ENCODE assay signal across 16 mouse cellular contexts in genomic region chr15:101182676-101183075, GRCm38 (mm10). TPM values are rescaled to one million over a fixed set of nuclear protein-coding genes. Genes with fewer than 3 reads are reported as not detected.
DNase-seq lines count a peak whose midpoint lies in the region; ATAC-seq and TF ChIP-seq lines count a peak whose summit lies in the region.
"Had no signal": no experiment of that assay in that cellular context is flagged by ENCODE, and none has a peak within 500 bp of the region (broad histone marks: within the 10 kb centered on the region; RNA-seq: fewer than 3 reads in every experiment).

No protein-coding gene starts in this region.

- peaks cover 4% of the 10 kb centered on the region; the same call in 1 of the 2 replicates for H3K36me3 ChIP-seq in embryonic facial prominence, embryonic 12.5 days
- H3K36me3 ChIP-seq in embryonic facial prominence, embryonic 10.5 days (replicated peaks): peaks cover 41% of the 10 kb centered on the region
- H3K36me3 ChIP-seq in lung, embryonic 15.5 days: peaks cover 5% of the 10 kb centered on the region; the same call in 1 of the 2 replicates
- H3K36me3 ChIP-seq in intestine, embryonic 14.5 days (ENCODE audit: control insufficient read depth, insufficient read depth, low read length): peaks cover 13% of the 10 kb centered on the region
- no peaks in the 10 kb centered on the region for H3K36me3 ChIP-seq in stomach, embryonic 14.5 days (ENCODE audit: control insufficient read depth, insufficient read depth, low read length)
- H3K36me3 ChIP-seq in forebrain, postnatal 0 days (ENCODE audit: insufficient read depth): peaks cover 5% of the 10 kb centered on the region; the same call in 1 of the 2 replicates

- 0 out of 2 replicates have a peak overlapping the region, but pooled peaks have one; percentile 0 for H3K27ac ChIP-seq in embryonic facial prominence, embryonic 12.5 days
- no peak overlapping the region for H3K27ac ChIP-seq in embryonic facial prominence, embryonic 10.5 days (replicated peaks)
- H3K27ac ChIP-seq in lung, embryonic 15.5 days: peak overlapping the region; percentile 82
- H3K27ac ChIP-seq in intestine, embryonic 14.5 days (ENCODE audit: low read depth): peak overlapping the region; percentile 78
- H3K27ac ChIP-seq in stomach, embryonic 14.5 days (ENCODE audit: low read length): peak overlapping the region; percentile 82
- H3K27ac ChIP-seq in forebrain, postnatal 0 days (ENCODE audit: low read depth, low read length): no peak overlapping the region
- H3K27ac ChIP-seq: forebrain, embryonic 13.5 days; layer of hippocampus, adult 2 months; liver, embryonic 14.5 days had no signal

- H3K9me3 ChIP-seq in embryonic facial prominence, embryonic 12.5 days: no peaks in the 10 kb centered on the region
- H3K9me3 ChIP-seq in embryonic facial prominence, embryonic 10.5 days: no peaks in the 10 kb centered on the region
- H3K9me3 ChIP-seq in lung, embryonic 15.5 days: no peaks in the 10 kb centered on the region
- H3K9me3 ChIP-seq in intestine, embryonic 14.5 days (ENCODE audit: control insufficient read depth, low read length): 0 out of 2 replicates have a peak, but pooled peaks cover 3% of the 10 kb centered on the region
- H3K9me3 ChIP-seq in stomach, embryonic 14.5 days (ENCODE audit: control insufficient read depth, low read depth, low read length): peaks cover 3% of the 10 kb centered on the region; the same call in 1 of the 2 replicates
- H3K9me3 ChIP-seq in forebrain, postnatal 0 days (ENCODE audit: low read length): no peaks in the 10 kb centered on the region
- H3K9me3 ChIP-seq: forebrain, embryonic 13.5 days had no signal

- peaks cover 37% of the 10 kb centered on the region for H3K4me1 ChIP-seq in embryonic facial prominence, embryonic 12.5 days
- peaks cover 47% of the 10 kb centered on the region for H3K4me1 ChIP-seq in embryonic facial prominence, embryonic 10.5 days
- H3K4me1 ChIP-seq in lung, embryonic 15.5 days: peaks cover 59% of the 10 kb centered on the region
- H3K4me1 ChIP-seq in intestine, embryonic 14.5 days (replicated peaks; ENCODE audit: control insufficient read depth, insufficient read depth, low read length): peaks cover 31% of the 10 kb centered on the region
- H3K4me1 ChIP-seq in stomach, embryonic 14.5 days (ENCODE audit: control insufficient read depth, insufficient read depth, low read length): peaks cover 44% of the 10 kb centered on the region
- H3K4me1 ChIP-seq in forebrain, postnatal 0 days (ENCODE audit: insufficient read depth): peaks cover 14% of the 10 kb centered on the region

- 61% methylated on average over 5 of the region's 5 CpGs for WGBS in embryonic facial prominence, embryonic 12.5 days
- WGBS in embryonic facial prominence, embryonic 10.5 days: 75% methylated on average over 5 of the region's 5 CpGs
- WGBS in lung, embryonic 15.5 days: 39% methylated on average over 5 of the region's 5 CpGs
- 29% methylated on average over 5 of the region's 5 CpGs for WGBS in intestine, embryonic 14.5 days
- WGBS in stomach, embryonic 14.5 days: 25% methylated on average over 5 of the region's 5 CpGs
- 31% methylated on average over 5 of the region's 5 CpGs for WGBS in forebrain, postnatal 0 days

- DNase-seq in embryonic facial prominence, embryonic 10.5 days (ENCODE audit: low spot score): no peak
- DNase-seq in lung, adult 18-20 months: no peak
- no peak for DNase-seq in intestine, embryonic 14.5 days (ENCODE audit: low spot score)
- no peak for DNase-seq in forebrain, postnatal 0 days
- DNase-seq in layer of hippocampus, adult 18-20 months (ENCODE audit: low spot score in 2 of 2): no peak
- DNase-seq: cerebellum, adult 2 months; embryo, embryonic 11 days; thymus, adult 2 months had no signal

- H3K4me3 ChIP-seq in embryonic facial prominence, embryonic 12.5 days: no peak overlapping the region
- no peak overlapping the region for H3K4me3 ChIP-seq in embryonic facial prominence, embryonic 10.5 days
- no peak overlapping the region for H3K4me3 ChIP-seq in lung, embryonic 15.5 days
- H3K4me3 ChIP-seq in intestine, embryonic 14.5 days (ENCODE audit: low read depth, low read length): no peak overlapping the region
- no peak overlapping the region for H3K4me3 ChIP-seq in stomach, embryonic 14.5 days (ENCODE audit: low read depth, low read length)
- H3K4me3 ChIP-seq in forebrain, postnatal 0 days (ENCODE audit: low read depth, low read length): no peak overlapping the region
- H3K4me3 ChIP-seq: forebrain, embryonic 13.5 days; layer of hippocampus, adult 2 months had no signal

- no peak overlapping the region for H3K4me2 ChIP-seq in embryonic facial prominence, embryonic 12.5 days (replicated peaks)
- H3K4me2 ChIP-seq in lung, embryonic 15.5 days: no peak overlapping the region; the same call in 1 of the 2 replicates
- peak overlapping the region; percentile 12; the same call in 1 of the 2 replicates for H3K4me2 ChIP-seq in intestine, embryonic 14.5 days (ENCODE audit: low read length)
- 0 out of 2 replicates have a peak overlapping the region, but pooled peaks have one; percentile 10 for H3K4me2 ChIP-seq in stomach, embryonic 14.5 days (replicated peaks; ENCODE audit: low read depth, low read length)
- H3K4me2 ChIP-seq in forebrain, postnatal 0 days (ENCODE audit: low read depth): no peak overlapping the region
- H3K4me2 ChIP-seq: forebrain, embryonic 13.5 days had no signal

- H3K27me3 ChIP-seq in embryonic facial prominence, embryonic 12.5 days: no peaks in the 10 kb centered on the region
- no peaks in the 10 kb centered on the region for H3K27me3 ChIP-seq in embryonic facial prominence, embryonic 10.5 days (replicated peaks; ENCODE audit: low read depth, poor library complexity, severe bottlenecking)
- no peaks in the 10 kb centered on the region for H3K27me3 ChIP-seq in lung, embryonic 15.5 days
- no peaks in the 10 kb centered on the region for H3K27me3 ChIP-seq in intestine, embryonic 14.5 days (replicated peaks; ENCODE audit: control insufficient read depth, insufficient read depth, low read length)
- no peaks in the 10 kb centered on the region for H3K27me3 ChIP-seq in stomach, embryonic 14.5 days (ENCODE audit: control insufficient read depth, insufficient read depth, low read length)
- no peaks in the 10 kb centered on the region for H3K27me3 ChIP-seq in forebrain, postnatal 0 days (ENCODE audit: insufficient read depth, low read length)
- H3K27me3 ChIP-seq: forebrain, embryonic 13.5 days had no signal

- ATAC-seq in embryonic facial prominence, embryonic 12.5 days (ENCODE audit: insufficient number of reproducible peaks, insufficient read depth, low FRiP score, low TSS enrichment): no peak
- peak; percentile 37 for ATAC-seq in lung, embryonic 15.5 days (ENCODE audit: borderline replicate concordance, extremely low read depth, low FRiP score, low TSS enrichment)
- ATAC-seq in intestine, embryonic 14.5 days (replicated peaks; ENCODE audit: low FRiP score, low TSS enrichment, low read depth): peak; percentile 66
- no peak for ATAC-seq in stomach, embryonic 14.5 days (ENCODE audit: insufficient number of reproducible peaks, insufficient read depth, low FRiP score, low read depth)
- ATAC-seq in forebrain, postnatal 0 days: no peak
- ATAC-seq: forebrain, embryonic 13.5 days; inflammation-experienced regulatory T-cells, adult 6 months had no signal

- no peak for TF ChIP-seq CTCF in forebrain, postnatal 0 days (IDR thresholded peaks at IDR 0.05; ENCODE audit: low read depth)

- no peak overlapping the region for H3K9ac ChIP-seq in embryonic facial prominence, embryonic 12.5 days
- no peak overlapping the region for H3K9ac ChIP-seq in lung, embryonic 15.5 days
- H3K9ac ChIP-seq in intestine, embryonic 14.5 days (ENCODE audit: low read length): no peak overlapping the region
- H3K9ac ChIP-seq in stomach, embryonic 14.5 days (replicated peaks; ENCODE audit: low read depth, low read length): no peak overlapping the region
- no peak overlapping the region for H3K9ac ChIP-seq in forebrain, postnatal 0 days
- H3K9ac ChIP-seq: forebrain, embryonic 13.5 days; liver, embryonic 14.5 days had no signal

RNA-seq across cellular contexts. Expression of gene Acvr1b, which starts 8.8 kb away (rescaled TPM):
- polyA plus RNA-seq in embryonic facial prominence, embryonic 12.5 days (2016; fragmentation: Nextera tagmentation; extraction: Ambion mirVana): 7.5 and 8.2 TPM in 2 replicates
- 5.5 and 6.2 TPM in 2 replicates for polyA plus RNA-seq in embryonic facial prominence, embryonic 10.5 days (2016; fragmentation: Nextera tagmentation; extraction: Ambion mirVana)
- 5.9 and 6.0 TPM in 2 replicates for polyA plus RNA-seq in lung, embryonic 15.5 days (2015; fragmentation: Nextera tagmentation; extraction: Ambion mirVana)
- 12.5 and 12.6 TPM in 2 replicates for polyA plus RNA-seq in intestine, embryonic 14.5 days (2014; fragmentation: Nextera tagmentation; extraction: Ambion mirVana)
- 11.5 and 14.5 TPM in 2 replicates for polyA plus RNA-seq in stomach, embryonic 14.5 days (2014; fragmentation: Nextera tagmentation; extraction: Ambion mirVana)
- total RNA-seq in forebrain, postnatal 0 days (2014; rRNA removed): 74.2 and 80.4 TPM in 2 replicates
- 13.2 and 17.4 TPM in 2 replicates for polyA plus RNA-seq in forebrain, postnatal 0 days (2015; fragmentation: Nextera tagmentation; extraction: Ambion mirVana)
- total RNA-seq in layer of hippocampus, adult 18-20 months (2021): 10 to 100 TPM; 88.8 to 90.3 TPM

RNA-seq across cellular contexts. Expression of gene Grasp, which starts 41.3 kb away (rescaled TPM):
- polyA plus RNA-seq in embryonic facial prominence, embryonic 12.5 days (2016; fragmentation: Nextera tagmentation; extraction: Ambion mirVana): 9.5 and 10.7 TPM in 2 replicates
- polyA plus RNA-seq in embryonic facial prominence, embryonic 10.5 days (2016; fragmentation: Nextera tagmentation; extraction: Ambion mirVana): 5.3 and 6.7 TPM in 2 replicates
- polyA plus RNA-seq in lung, embryonic 15.5 days (2015; fragmentation: Nextera tagmentation; extraction: Ambion mirVana): 6.9 and 7.9 TPM in 2 replicates
- polyA plus RNA-seq in intestine, embryonic 14.5 days (2014; fragmentation: Nextera tagmentation; extraction: Ambion mirVana): 3.5 and 4.2 TPM in 2 replicates
- 6.4 and 7.2 TPM in 2 replicates for polyA plus RNA-seq in stomach, embryonic 14.5 days (2014; fragmentation: Nextera tagmentation; extraction: Ambion mirVana)
- 8.8 and 11.1 TPM in 2 replicates for total RNA-seq in forebrain, postnatal 0 days (2014; rRNA removed)
- 3.3 and 3.4 TPM in 2 replicates for polyA plus RNA-seq in forebrain, postnatal 0 days (2015; fragmentation: Nextera tagmentation; extraction: Ambion mirVana)
- 10 to 100 TPM; 75.9 to 86.7 TPM for total RNA-seq in layer of hippocampus, adult 18-20 months (2021)
- total RNA-seq: megakaryocyte-erythroid progenitor cell, adult 5-6 weeks had no signal

RNA-seq across cellular contexts. Expression of gene Acvrl1, which starts 54.4 kb away (rescaled TPM):
- polyA plus RNA-seq in embryonic facial prominence, embryonic 12.5 days (2016; fragmentation: Nextera tagmentation; extraction: Ambion mirVana): 10.8 and 11.3 TPM in 2 replicates
- polyA plus RNA-seq in embryonic facial prominence, embryonic 10.5 days (2016; fragmentation: Nextera tagmentation; extraction: Ambion mirVana): 10.3 and 10.6 TPM in 2 replicates
- 68.2 and 72.4 TPM in 2 replicates for polyA plus RNA-seq in lung, embryonic 15.5 days (2015; fragmentation: Nextera tagmentation; extraction: Ambion mirVana)
- polyA plus RNA-seq in intestine, embryonic 14.5 days (2014; fragmentation: Nextera tagmentation; extraction: Ambion mirVana): 16.5 and 16.6 TPM in 2 replicates
- polyA plus RNA-seq in stomach, embryonic 14.5 days (2014; fragmentation: Nextera tagmentation; extraction: Ambion mirVana): 15.6 and 16.9 TPM in 2 replicates
- 8.7 and 10.7 TPM in 2 replicates for total RNA-seq in forebrain, postnatal 0 days (2014; rRNA removed)
- 5.8 and 6.0 TPM in 2 replicates for polyA plus RNA-seq in forebrain, postnatal 0 days (2015; fragmentation: Nextera tagmentation; extraction: Ambion mirVana)
- total RNA-seq in layer of hippocampus, adult 18-20 months (2021): 1 to 10 TPM; 9.7 to 9.9 TPM

Comparison
In these comparisons a context has a peak if more than half of its experiments do, and no peak if none do; other contexts are left out.
1. H3K27ac ChIP-seq: peak in embryonic facial prominence, embryonic 12.5 days (single experiment), lung, embryonic 15.5 days (single experiment), intestine, embryonic 14.5 days (single experiment) and stomach, embryonic 14.5 days (single experiment); none in embryonic facial prominence, embryonic 10.5 days (single experiment) and forebrain, postnatal 0 days (single experiment).
2. ATAC-seq: peak in lung, embryonic 15.5 days (single experiment) and intestine, embryonic 14.5 days (single experiment); none in embryonic facial prominence, embryonic 12.5 days (single experiment), stomach, embryonic 14.5 days (single experiment) and forebrain, postnatal 0 days (single experiment).
3. H3K4me2 ChIP-seq: peak in intestine, embryonic 14.5 days (single experiment) and stomach, embryonic 14.5 days (single experiment); none in embryonic facial prominence, embryonic 12.5 days (single experiment), lung, embryonic 15.5 days (single experiment) and forebrain, postnatal 0 days (single experiment).